Mouse (Mus musculus) testis, adult 2 months (tissue): Measurements from ENCODE around the gene Hamp2.

ENCODE experiments used
- CTCF ChIP-seq: fragments of 200-500 bp; IDR thresholded peaks from 2 replicates; pipeline ENCODE4 v1.5.1; 2012; ENCODE audit warnings: low read depth, mild to moderate bottlenecking, inconsistent platforms, low read length, moderate library complexity; ENCODE audit not compliant: control insufficient read depth, insufficient read depth, insufficient replicate concordance
- POLR2A ChIP-seq: fragments of 200-500 bp; IDR thresholded peaks from 2 replicates; pipeline ENCODE4 v1.6.1; 2012; ENCODE audit warnings: low read depth, mild to moderate bottlenecking, inconsistent platforms, low read length, moderate library complexity; ENCODE audit not compliant: control insufficient read depth

GRCm38 (mm10) chr7:30909773-30910172 lies 14.7 kb downstream of the Hamp2 start:
- TF ChIP-seq POLR2A (no peak), CTCF (no peak)
